Mouse (Mus musculus): ENCODE results near the gene Nup188. TPM values are rescaled to one million over a fixed set of nuclear protein-coding genes. Genes with fewer than 3 reads are reported as not detected.

Gene Nup188
- polyA plus RNA-seq, 1 experiment from 2014 or later = 68.0 TPM

GRCm38 (mm10) chr2:30389000-30389399, 102.8 kb downstream of the Nup188 start:
- Histone ChIP-seq H3K36me3 (replicated peaks) (peaks cover 22% of the 10 kb centered on the region), H3K9me3 (no peaks in the 10 kb centered on the region), H3K27ac (replicated peaks) (no peak overlapping the region), H3K4me3 (no peak overlapping the region), H3K4me1 (peaks cover 31% of the 10 kb centered on the region), H3K27me3 (replicated peaks; ENCODE audit: low read depth, poor library complexity, severe bottlenecking) (no peaks in the 10 kb centered on the region)
- DNase-seq (ENCODE audit: low spot score) = no peak
- 89% methylated on average over 2 of the region's 2 CpGs for WGBS

- no peaks in the 10 kb centered on the region for H3K27me3 ChIP-seq (replicated peaks; ENCODE audit: low read depth, poor library complexity, severe bottlenecking)
- peak; percentile 99 for DNase-seq (ENCODE audit: low spot score)
- peak within 1 kb of the TSS; percentile 89 for H3K27ac ChIP-seq (replicated peaks)
- peaks cover 30% of the 10 kb centered on the region for H3K36me3 ChIP-seq (replicated peaks)
- peak within 1 kb of the TSS; percentile 90 for H3K4me3 ChIP-seq
- H3K4me1 ChIP-seq = peaks cover 37% of the 10 kb centered on the region
- WGBS = under 1% methylated on average over 40 of the region's 40 CpGs
- no peaks in the 10 kb centered on the region for H3K9me3 ChIP-seq
Observed at GRCm38 (mm10) chr2:30392114-30392576, 105.9 kb downstream of the Nup188 start, which contains the start of gene Dolpp1. Gene Dolpp1 (plus strand): TSS chr2:30392254.

DNA sequence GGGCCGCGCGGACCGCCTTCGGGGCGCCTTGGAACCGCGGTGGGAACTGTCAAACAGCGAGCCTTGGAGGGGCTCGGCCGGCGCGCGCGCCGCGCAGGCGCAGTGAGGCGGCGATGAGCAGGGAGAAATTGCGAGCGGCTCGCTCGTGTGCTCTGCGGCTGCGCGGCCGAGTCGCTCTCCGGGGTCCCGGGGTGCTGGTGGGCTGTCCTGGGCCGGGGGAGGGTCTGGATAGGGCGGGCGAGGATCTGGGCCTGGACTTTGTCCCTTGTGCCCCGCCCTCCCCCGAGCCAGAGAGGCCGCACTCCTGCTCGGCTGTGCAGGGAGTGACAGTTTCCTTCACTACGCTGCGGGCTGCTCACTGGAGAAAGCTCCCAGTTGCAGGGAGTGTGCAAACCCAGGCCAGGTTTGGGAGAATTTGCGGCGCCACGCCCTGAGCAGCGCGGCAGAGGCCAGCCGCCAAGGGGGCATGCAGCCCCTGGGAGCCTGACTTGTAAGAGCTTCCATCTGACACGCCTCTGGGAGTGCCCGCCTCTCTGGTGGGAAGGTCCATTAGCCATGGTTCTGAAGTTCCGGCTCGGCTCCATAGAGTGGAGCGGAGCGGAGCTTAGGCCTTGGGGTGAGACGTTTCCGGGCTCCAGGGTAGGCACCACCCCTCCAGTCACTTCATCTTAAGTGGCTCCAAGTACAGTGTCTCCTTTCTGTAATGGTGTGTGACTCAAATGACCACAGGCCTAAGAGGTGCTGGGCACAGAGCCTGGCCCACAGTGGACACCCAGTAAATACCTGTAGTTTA, 106.6 kb downstream of the Nup188 start:
- H3K4me3 ChIP-seq = peak overlapping the region; percentile 90
- peaks cover 37% of the 10 kb centered on the region for H3K4me1 ChIP-seq
- no peaks in the 10 kb centered on the region for H3K9me3 ChIP-seq
- peak overlapping the region; percentile 89 for H3K27ac ChIP-seq (replicated peaks)
- WGBS = under 1% methylated on average over 54 of the region's 54 CpGs
- DNase-seq (ENCODE audit: low spot score) = peak; percentile 92
- peaks cover 36% of the 10 kb centered on the region for H3K36me3 ChIP-seq (replicated peaks)
- H3K27me3 ChIP-seq (replicated peaks; ENCODE audit: low read depth, poor library complexity, severe bottlenecking) = no peaks in the 10 kb centered on the region

DNA sequence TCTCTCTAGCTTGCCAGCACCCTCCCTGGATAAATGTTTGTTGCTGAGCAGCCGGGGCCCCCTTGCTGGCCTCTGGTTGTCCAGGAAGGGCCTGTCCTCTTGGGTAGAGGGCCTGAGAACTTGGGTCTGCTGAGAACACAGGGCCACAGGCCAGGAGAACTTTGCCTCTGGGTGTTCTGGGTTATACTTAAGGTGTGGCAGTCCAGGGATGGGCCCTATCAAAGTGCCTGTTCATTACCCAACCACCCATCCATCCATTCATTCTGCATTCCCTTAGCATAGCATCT, 107.1 kb downstream of the Nup188 start:
- no peak for DNase-seq (ENCODE audit: low spot score)
- peak overlapping the region; percentile 89 for H3K27ac ChIP-seq (replicated peaks)

More for the DNA sequence above, 107.1 kb downstream of the Nup188 start:
- Histone ChIP-seq H3K9me3 (no peaks in the 10 kb centered on the region), H3K27me3 (replicated peaks; ENCODE audit: low read depth, poor library complexity, severe bottlenecking) (no peaks in the 10 kb centered on the region), H3K4me1 (peaks cover 42% of the 10 kb centered on the region), H3K4me3 (peak overlapping the region; percentile 90), H3K36me3 (replicated peaks) (peaks cover 41% of the 10 kb centered on the region)
- 64% methylated on average over 1 of the region's 1 CpGs for WGBS

Small RNAs within 50 kb of the gene (microRNA-seq; reads per million reads assigned to microRNA genes)
- gene Gm47292 = not detected

Other genes starting within 250 kb of the Nup188 start
- gene Wdr34, start 237.5 kb upstream of the Nup188 start, polyA plus RNA-seq (2016; fragmentation: Nextera tagmentation; extraction: Ambion mirVana) = 29.4 and 32.9 TPM in 2 replicates
- gene Set, start 229.0 kb upstream of the Nup188 start, polyA plus RNA-seq (2016; fragmentation: Nextera tagmentation; extraction: Ambion mirVana) = 870 and 873 TPM in 2 replicates
- 12.7 and 13.9 TPM in 2 replicates for gene Pkn3, start 208.7 kb upstream of the Nup188 start, polyA plus RNA-seq (2016; fragmentation: Nextera tagmentation; extraction: Ambion mirVana)
- 35.2 and 37.7 TPM in 2 replicates for gene Zdhhc12, start 192.7 kb upstream of the Nup188 start, polyA plus RNA-seq (2016; fragmentation: Nextera tagmentation; extraction: Ambion mirVana)
- gene Zer1, start 161.8 kb upstream of the Nup188 start, polyA plus RNA-seq (2016; fragmentation: Nextera tagmentation; extraction: Ambion mirVana) = 7.1 and 7.4 TPM in 2 replicates
- gene Tbc1d13, start 152.7 kb upstream of the Nup188 start, polyA plus RNA-seq (2016; fragmentation: Nextera tagmentation; extraction: Ambion mirVana) = 8.1 and 8.2 TPM in 2 replicates
- 18.3 and 19.9 TPM in 2 replicates for gene Endog, start 114.9 kb upstream of the Nup188 start, polyA plus RNA-seq (2016; fragmentation: Nextera tagmentation; extraction: Ambion mirVana)
- gene Spout1, start 107.9 kb upstream of the Nup188 start, polyA plus RNA-seq (2016; fragmentation: Nextera tagmentation; extraction: Ambion mirVana) = 95.4 and 98.5 TPM in 2 replicates
- gene Kyat1, start 80.5 kb upstream of the Nup188 start, polyA plus RNA-seq (2016; fragmentation: Nextera tagmentation; extraction: Ambion mirVana) = 8.2 and 8.3 TPM in 2 replicates
- gene Lrrc8a, start 48.7 kb upstream of the Nup188 start, polyA plus RNA-seq (2016; fragmentation: Nextera tagmentation; extraction: Ambion mirVana) = 46.5 and 47.5 TPM in 2 replicates
- gene Gm28035, start 45.8 kb upstream of the Nup188 start, polyA plus RNA-seq (2016; fragmentation: Nextera tagmentation; extraction: Ambion mirVana) = 0.05 and 0.09 TPM in 2 replicates
- gene Phyhd1, start 20.2 kb upstream of the Nup188 start, polyA plus RNA-seq (2016; fragmentation: Nextera tagmentation; extraction: Ambion mirVana) = 2.9 and 4.9 TPM in 2 replicates
- gene Gm28038, start 5.4 kb upstream of the Nup188 start, polyA plus RNA-seq (2016; fragmentation: Nextera tagmentation; extraction: Ambion mirVana) = not detected in 2 replicates
- gene Dolk, start 63 bp upstream of the Nup188 start, polyA plus RNA-seq (2016; fragmentation: Nextera tagmentation; extraction: Ambion mirVana) = 23.9 and 24.0 TPM in 2 replicates
- 84.8 and 85.6 TPM in 2 replicates for gene Sh3glb2, start 72.9 kb downstream of the Nup188 start, polyA plus RNA-seq (2016; fragmentation: Nextera tagmentation; extraction: Ambion mirVana)
- 29.3 and 30.8 TPM in 2 replicates for gene Miga2, start 77.8 kb downstream of the Nup188 start, polyA plus RNA-seq (2016; fragmentation: Nextera tagmentation; extraction: Ambion mirVana)
- 46.2 and 47.9 TPM in 2 replicates for gene Dolpp1, start 105.9 kb downstream of the Nup188 start, polyA plus RNA-seq (2016; fragmentation: Nextera tagmentation; extraction: Ambion mirVana)
- 19.9 and 20.3 TPM in 2 replicates for gene Crat, start 129.4 kb downstream of the Nup188 start, polyA plus RNA-seq (2016; fragmentation: Nextera tagmentation; extraction: Ambion mirVana)
- 161 and 162 TPM in 2 replicates for gene Ptpa, start 129.6 kb downstream of the Nup188 start, polyA plus RNA-seq (2016; fragmentation: Nextera tagmentation; extraction: Ambion mirVana)
- 2.8 and 3.4 TPM in 2 replicates for gene Ier5l, start 187.8 kb downstream of the Nup188 start, polyA plus RNA-seq (2016; fragmentation: Nextera tagmentation; extraction: Ambion mirVana)

Data from embryonic facial prominence, embryonic 10.5 days (tissue).